Mouse (Mus musculus) lung, postnatal 14 days (tissue): ENCODE measurements around the gene Fgd5.
"Not testable (repeated sequence)": the region's sequence is repeated elsewhere in the genome, so short reads cannot be mapped to it uniquely, and the experiment has no call there.

Experiments used
- DNase-seq: peaks from one replicate; pipeline ENCODE4 v3.0.0; 2021

Gene Fgd5

DNA sequence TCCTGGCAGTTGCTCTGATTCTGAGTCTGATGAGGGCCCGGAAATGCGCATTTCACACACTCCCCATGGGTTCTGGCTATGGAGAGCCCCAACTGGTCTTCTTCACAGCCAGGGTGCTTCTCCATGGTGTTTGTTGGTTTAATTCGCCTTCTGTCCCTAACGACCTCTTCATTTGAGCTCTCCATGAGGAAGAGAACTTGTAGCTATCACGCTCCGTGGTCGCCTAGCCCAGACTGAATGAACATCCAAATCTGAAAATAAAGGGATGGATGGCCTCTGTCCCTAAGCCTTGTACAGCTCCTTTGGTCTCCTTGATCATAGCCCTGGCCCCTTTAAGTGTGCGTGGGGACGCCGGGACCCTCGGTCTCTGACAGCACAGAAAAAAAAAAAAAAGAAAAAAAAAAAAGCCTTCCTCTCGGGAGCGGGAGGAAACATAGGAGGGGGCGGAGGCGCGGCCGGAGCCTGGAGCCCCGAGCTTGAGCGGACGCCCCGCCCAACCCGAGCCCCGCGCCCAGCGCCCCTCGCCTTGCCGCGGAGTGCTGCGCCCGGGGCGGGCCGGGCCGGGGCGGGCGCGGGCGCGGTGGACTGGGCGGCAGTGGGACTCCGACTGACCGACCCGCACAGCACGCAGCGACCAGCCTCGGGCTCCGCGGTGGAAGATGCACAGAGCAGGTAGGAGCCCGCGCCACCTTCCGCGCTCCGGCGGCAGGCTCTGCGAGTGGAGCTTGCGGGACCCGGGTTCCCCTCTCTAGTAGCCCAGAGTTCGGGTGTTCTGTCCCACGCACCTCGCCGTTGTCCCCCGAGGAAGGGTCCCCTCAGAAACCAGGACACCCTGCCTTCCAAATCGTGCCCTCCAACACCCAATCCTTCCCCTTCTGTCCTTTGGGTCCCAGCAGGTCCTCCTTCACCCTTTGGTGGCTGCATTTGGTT lies at the start of gene Fgd5:
Fgd5 (plus strand) TSS at position 508 of the 930 bp plus-strand sequence.
- DNase-seq, result peak; percentile 62

GRCm38 (mm10) chr6:91931231-91931630 lies 47.4 kb upstream of the Fgd5 start:
- DNase-seq, result no peak

DNA sequence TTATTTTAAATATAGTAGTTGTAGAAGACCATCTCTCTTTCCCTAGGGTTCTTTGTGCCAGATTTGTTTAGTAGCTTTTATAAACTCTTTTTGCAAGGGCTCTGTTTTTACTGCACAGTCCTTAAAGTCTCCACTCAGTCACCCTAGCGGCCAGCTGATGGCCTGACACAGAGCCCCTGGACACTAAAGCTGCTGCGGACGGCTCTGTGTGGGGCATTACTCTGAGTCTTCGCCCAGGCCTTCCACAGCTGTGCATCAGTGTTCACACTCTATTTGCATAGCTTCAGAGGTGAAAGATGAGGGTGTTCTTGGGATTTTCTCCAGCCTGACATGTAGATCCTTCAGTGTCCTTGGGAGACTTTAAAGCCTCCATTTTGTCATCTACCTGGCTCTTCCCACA lies 40.2 kb upstream of the Fgd5 start:
- no peak for DNase-seq

DNA sequence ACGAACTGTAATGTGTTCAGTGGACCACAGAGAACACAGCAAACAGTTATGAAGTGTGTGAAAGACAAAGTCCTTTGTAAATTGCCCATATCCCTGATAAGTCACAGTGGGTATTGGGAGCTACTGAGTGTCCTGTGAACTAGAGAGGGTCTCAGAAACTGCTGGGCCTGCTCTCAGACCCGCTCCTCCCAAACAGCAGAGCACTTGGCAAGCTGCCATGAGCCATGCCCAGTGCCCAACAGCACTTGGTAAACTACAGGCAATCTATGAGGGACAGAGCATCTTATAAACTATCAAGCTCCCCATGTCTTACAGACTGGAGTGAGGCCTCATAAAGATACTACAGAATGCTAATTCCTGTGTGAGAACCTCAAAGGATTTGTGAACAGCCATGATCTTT lies 30.3 kb upstream of the Fgd5 start:
- no peak for DNase-seq

GRCm38 (mm10) chr6:91958015-91958414 lies 20.7 kb upstream of the Fgd5 start:
- not testable (repeated sequence) for DNase-seq

DNA sequence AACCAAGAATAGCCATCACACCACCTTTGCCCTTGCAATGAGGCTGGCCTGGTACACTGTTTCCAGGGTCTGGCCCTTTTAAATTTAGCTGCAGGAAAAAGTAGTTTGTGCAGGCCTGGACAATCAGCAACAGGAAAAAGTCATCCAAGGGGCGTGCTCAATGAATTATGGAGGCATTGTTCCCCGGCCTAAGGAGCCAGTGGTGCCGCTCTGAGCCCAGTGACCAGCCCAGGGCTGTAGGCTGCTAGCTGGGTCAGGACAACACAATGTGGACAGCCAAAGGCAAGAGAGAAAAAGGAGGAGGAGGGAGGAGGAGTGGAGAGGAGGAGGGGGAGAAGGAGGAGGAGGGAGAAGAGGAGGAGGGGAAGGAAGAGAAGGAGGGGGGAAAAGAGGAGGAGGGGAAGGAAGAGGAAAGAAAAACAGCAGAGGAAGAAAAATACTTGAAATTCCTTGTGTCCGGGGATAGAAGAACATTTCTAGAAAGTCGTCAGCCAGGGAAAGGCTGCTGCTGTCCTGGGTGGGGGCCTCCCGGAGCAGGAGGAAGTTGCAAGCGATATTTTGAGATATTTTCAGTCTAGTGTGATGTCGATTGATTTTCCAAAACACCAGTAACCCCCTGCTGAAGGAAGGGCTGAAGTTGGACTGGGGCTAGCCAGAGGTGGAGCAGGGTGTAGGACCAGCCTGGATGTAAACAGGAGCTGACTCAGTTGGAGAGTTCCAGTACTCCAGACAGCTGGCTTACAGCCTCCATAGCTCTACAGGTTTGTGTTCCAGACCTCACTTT lies 18.5 kb upstream of the Fgd5 start:
- peak; percentile 63 for DNase-seq

GRCm38 (mm10) chr6:91963429-91963828 lies 15.2 kb upstream of the Fgd5 start:
- DNase-seq, result no peak

DNA sequence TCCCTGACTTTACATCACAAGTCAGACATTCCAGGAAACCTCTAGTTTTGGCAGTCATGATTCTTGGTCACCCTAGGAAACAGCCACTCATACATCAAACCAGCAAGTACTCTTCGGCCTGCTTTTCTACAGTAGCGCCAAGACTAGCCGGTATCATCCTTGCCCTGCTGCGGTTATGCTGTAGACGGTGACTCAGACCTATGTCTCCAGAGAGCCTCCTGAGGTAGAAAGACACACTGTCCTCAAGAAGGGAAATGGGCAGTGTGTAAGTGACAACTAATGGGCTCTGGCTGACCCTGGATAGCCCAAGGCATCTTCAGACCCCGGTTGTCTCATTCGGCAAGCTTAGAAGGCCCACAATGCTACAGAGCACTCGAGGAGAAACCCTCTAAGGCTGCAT lies 13.6 kb upstream of the Fgd5 start:
- DNase-seq, result no peak

DNA sequence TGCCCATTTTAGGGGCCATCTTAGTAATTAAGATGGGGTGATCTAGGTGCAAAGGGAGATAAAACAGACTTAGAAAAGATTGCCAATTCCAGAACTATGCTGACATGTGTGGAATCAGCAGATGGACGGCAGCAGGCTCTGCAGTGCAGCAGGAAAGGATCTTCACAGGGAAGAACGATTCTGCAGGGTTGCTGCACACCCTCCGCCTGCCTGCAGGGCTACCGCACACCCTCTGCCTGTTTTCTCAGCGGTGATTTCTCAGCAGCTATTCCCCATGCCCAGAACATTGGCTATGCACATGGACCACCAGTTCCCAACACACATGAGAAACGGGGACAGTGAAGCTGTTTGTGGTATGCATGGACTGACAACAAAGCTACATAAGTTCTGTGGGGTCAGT lies 12.7 kb upstream of the Fgd5 start:
- DNase-seq, result no peak

GRCm38 (mm10) chr6:91972201-91972646 lies 6.5 kb upstream of the Fgd5 start:
- DNase-seq, result peak; percentile 72

DNA sequence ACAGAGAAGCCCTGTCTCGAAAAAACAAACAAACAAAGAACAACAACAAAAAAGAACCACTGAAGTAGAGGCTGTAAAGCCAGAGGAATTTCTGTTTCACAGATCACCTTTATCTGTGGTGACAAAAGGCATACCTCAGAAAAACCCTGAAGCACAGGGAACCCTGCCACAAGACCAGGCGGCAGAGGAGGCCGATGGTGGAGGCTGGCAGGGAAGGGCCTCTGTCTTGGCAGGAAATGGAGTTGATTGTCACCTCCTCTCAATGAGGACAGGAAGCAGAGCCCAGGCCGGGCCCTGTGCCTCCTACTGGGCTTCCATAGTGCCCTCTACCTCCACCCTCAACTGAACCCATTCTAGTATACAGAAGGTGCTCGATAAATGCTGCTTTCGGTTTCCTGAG lies 4.7 kb upstream of the Fgd5 start:
- peak; percentile 21 for DNase-seq

DNA sequence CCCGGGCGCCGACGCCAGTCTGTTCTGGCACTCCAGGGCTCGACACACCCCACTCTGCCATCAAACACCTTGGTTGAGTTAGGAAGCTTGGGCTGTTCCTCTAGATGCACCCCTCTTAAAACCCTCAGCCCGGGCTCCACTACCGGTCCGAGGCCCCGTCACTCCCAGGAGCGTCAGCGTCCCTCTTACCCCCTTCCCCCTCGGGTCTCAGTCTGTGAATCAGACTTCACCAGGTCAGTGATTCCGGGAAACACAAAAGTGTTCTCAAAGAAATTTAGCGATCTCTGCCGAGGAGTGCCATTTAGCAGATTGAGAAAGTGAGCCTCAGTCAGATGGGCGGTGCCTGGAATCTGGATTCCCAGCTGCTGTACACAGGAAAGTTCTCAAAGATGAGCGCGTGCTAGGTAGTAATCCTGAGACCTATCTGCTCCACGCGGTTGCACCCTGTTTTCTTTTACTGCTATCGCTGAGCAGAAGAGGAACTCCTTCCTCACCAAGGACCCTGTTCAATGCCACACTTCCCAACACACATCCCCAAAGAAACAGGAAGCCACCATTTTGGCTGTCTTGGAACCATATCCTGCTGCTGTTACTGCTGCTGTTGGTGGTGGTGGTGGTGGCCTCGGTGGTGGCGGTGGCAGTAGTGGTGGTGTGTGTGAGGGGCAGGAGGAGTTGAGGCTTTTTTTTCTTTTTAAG lies 771 bp downstream of the Fgd5 start:
- DNase-seq, result no peak

- DNase-seq, result no peak
These were observed 1.3 kb downstream of the Fgd5 start for GRCm38 (mm10) chr6:91980011-91980410.

DNA sequence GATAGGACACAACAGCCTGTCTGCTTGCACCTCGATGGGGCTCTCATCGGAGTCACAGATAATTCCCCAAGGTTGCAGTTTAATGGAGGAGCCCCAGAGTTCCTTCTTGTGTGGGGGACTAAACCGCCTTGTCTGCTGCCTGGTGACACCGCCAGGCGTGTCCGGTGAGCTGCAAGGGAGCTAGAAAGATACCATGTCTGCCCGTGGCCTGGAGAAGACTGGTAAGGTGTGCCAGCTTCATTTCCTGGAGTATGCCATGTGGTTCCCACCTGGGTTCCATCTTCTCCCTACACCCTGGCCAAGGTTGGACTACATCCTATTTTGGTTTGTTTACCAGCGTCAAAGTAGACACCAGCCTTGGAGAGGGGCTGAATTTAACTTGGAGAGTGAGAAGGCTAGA lies 11.4 kb downstream of the Fgd5 start:
- DNase-seq, result no peak

GRCm38 (mm10) chr6:91992823-91993222 lies 14.1 kb downstream of the Fgd5 start:
- DNase-seq, result no peak

GRCm38 (mm10) chr6:91993795-91994505 lies 15.3 kb downstream of the Fgd5 start:
- DNase-seq, result no peak

- DNase-seq, result no peak
These were observed 17.4 kb downstream of the Fgd5 start for GRCm38 (mm10) chr6:91996072-91996471.

GRCm38 (mm10) chr6:92002558-92003285 lies 24.0 kb downstream of the Fgd5 start:
- DNase-seq, result no peak

- DNase-seq, result no peak
These were observed 25.0 kb downstream of the Fgd5 start for GRCm38 (mm10) chr6:92003646-92004045.

- no peak for DNase-seq
These were observed 25.6 kb downstream of the Fgd5 start for GRCm38 (mm10) chr6:92004137-92004805.

DNA sequence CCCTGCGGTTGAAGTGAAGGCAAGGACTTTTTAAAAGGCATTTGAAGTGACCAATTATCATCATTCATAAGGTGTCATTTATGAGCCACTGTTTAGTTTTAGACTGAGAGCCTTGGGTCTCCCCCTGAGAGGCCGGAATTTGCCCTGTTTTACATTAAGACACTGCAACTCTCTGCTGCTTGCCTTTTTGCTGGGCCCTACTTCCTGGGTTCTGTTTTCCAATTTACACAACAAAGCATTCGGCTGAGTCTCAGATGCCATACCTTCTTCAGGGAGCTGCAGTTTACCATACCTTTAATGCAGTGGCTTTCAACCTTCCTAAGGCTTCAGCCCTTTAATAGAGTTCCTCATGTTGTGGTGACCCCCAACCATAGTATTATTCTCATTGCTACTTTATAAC lies 26.1 kb downstream of the Fgd5 start:
- DNase-seq, result no peak
